Mouse (Mus musculus): ENCODE measurements around the gene Mphosph6. TPM values are rescaled to one million over a fixed set of nuclear protein-coding genes. Genes with fewer than 3 reads are reported as not detected.

Mphosph6 gene
- polyA plus RNA-seq (2012; rRNA removed) (12.7 and 21.9 TPM in 2 replicates), polyA plus RNA-seq (2014; fragmentation: Nextera tagmentation; extraction: Ambion mirVana) (34.4 and 37.5 TPM in 2 replicates)

- no peaks in the 10 kb centered on the region for H3K9me3 ChIP-seq (ENCODE audit: control insufficient read depth, low read length)
- WGBS (ENCODE audit: insufficient replicate concordance): under 1% methylated on average over 65 of the region's 65 CpGs
- no peak for TF ChIP-seq EP300 (IDR thresholded peaks at IDR 0.05; ENCODE audit: low read depth)
- TF ChIP-seq CTCF (IDR thresholded peaks at IDR 0.05; ENCODE audit: low read depth): peak; percentile 45; the same call in 1 of the 2 replicates
- H3K9ac ChIP-seq (replicated peaks): peak within 1 kb of the TSS; percentile 78
- peaks cover 14% of the 10 kb centered on the region for H3K36me3 ChIP-seq (replicated peaks; ENCODE audit: control insufficient read depth, insufficient read depth, low read depth)
- peak; percentile 97 for DNase-seq (ENCODE audit: low read depth in 3 of 3, low spot score in 3 of 3)
- H3K4me2 ChIP-seq (ENCODE audit: low read depth): peak within 1 kb of the TSS; percentile 78
- ATAC-seq (ENCODE audit: insufficient read depth): peak; percentile 94
- no peaks in the 10 kb centered on the region for H3K27me3 ChIP-seq (ENCODE audit: control insufficient read depth, insufficient read depth, low read length)
- H3K4me3 ChIP-seq (ENCODE audit: insufficient read depth in 1 of 2, low read depth in 2 of 2, low read length in 2 of 2): peak within 1 kb of the TSS; percentile 68 to 93
- peak within 1 kb of the TSS; percentile 52 for H3K27ac ChIP-seq
- peaks cover 10 to 23% of the 10 kb centered on the region in 2 experiments for H3K4me1 ChIP-seq (replicated peaks; ENCODE audit: control insufficient read depth in 2 of 2, insufficient read depth in 2 of 2, low read length in 1 of 2)
Observed at GRCm38 (mm10) chr8:117801443-117802298, at the start of gene Mphosph6. TSS of gene Mphosph6 (minus strand) at chr8:117801943.

GRCm38 (mm10) chr8:117850420-117850819, 48.7 kb upstream of the Mphosph6 start:
- peak overlapping the region; percentile 42 for H3K4me2 ChIP-seq (ENCODE audit: low read depth)

GRCm38 (mm10) chr8:117847865-117848264, 46.1 kb upstream of the Mphosph6 start:
- H3K9ac ChIP-seq (replicated peaks): no peak overlapping the region
- 64% methylated on average over 6 of the region's 6 CpGs for WGBS (ENCODE audit: insufficient replicate concordance)
- no peak overlapping the region for H3K4me2 ChIP-seq (ENCODE audit: low read depth)
- H3K4me3 ChIP-seq (ENCODE audit: insufficient read depth in 1 of 2, low read depth in 2 of 2, low read length in 2 of 2): no peak overlapping the region
- peaks cover 2% of the 10 kb centered on the region for H3K9me3 ChIP-seq (ENCODE audit: control insufficient read depth, low read length)
- ATAC-seq (ENCODE audit: insufficient read depth): no peak
- no peak for TF ChIP-seq CTCF (IDR thresholded peaks at IDR 0.05; ENCODE audit: low read depth)
- TF ChIP-seq EP300 (IDR thresholded peaks at IDR 0.05; ENCODE audit: low read depth): no peak
- no peaks in the 10 kb centered on the region for H3K36me3 ChIP-seq (replicated peaks; ENCODE audit: control insufficient read depth, insufficient read depth, low read depth)
- no peaks in the 10 kb centered on the region for H3K27me3 ChIP-seq (ENCODE audit: control insufficient read depth, insufficient read depth, low read length)
- DNase-seq (ENCODE audit: low read depth in 3 of 3, low spot score in 3 of 3): no peak
- no peak overlapping the region for H3K27ac ChIP-seq
- peaks cover 2 to 7% of the 10 kb centered on the region in 2 experiments; a peak in 3 of 4 replicates for H3K4me1 ChIP-seq (replicated peaks; ENCODE audit: control insufficient read depth in 2 of 2, insufficient read depth in 2 of 2, low read length in 1 of 2)

More at GRCm38 (mm10) chr8:117850420-117850819, 48.7 kb upstream of the Mphosph6 start:
- no peak for TF ChIP-seq CTCF (IDR thresholded peaks at IDR 0.05; ENCODE audit: low read depth)
- TF ChIP-seq EP300 (IDR thresholded peaks at IDR 0.05; ENCODE audit: low read depth): peak; percentile 60
- WGBS (ENCODE audit: insufficient replicate concordance): 26% methylated on average over 10 of the region's 10 CpGs
- ATAC-seq (ENCODE audit: insufficient read depth) (peak; percentile 47; the same call in 1 of the 2 replicates), DNase-seq (ENCODE audit: low read depth in 3 of 3, low spot score in 3 of 3) (peak in 1 of 3 experiments; percentile 32)
- H3K4me3 ChIP-seq (ENCODE audit: insufficient read depth in 1 of 2, low read depth in 2 of 2, low read length in 2 of 2): no peak overlapping the region
- no peaks in the 10 kb centered on the region for H3K9me3 ChIP-seq (ENCODE audit: control insufficient read depth, low read length)
- no peaks in the 10 kb centered on the region for H3K27me3 ChIP-seq (ENCODE audit: control insufficient read depth, insufficient read depth, low read length)
- H3K36me3 ChIP-seq (replicated peaks; ENCODE audit: control insufficient read depth, insufficient read depth, low read depth): no peaks in the 10 kb centered on the region
- H3K4me1 ChIP-seq (replicated peaks; ENCODE audit: control insufficient read depth in 2 of 2, insufficient read depth in 2 of 2, low read length in 1 of 2): peaks cover 2 to 24% of the 10 kb centered on the region in 2 experiments; a peak in 3 of 4 replicates
- H3K9ac ChIP-seq (replicated peaks): no peak overlapping the region
- H3K27ac ChIP-seq: no peak overlapping the region

GRCm38 (mm10) chr8:117843694-117844093, 42.0 kb upstream of the Mphosph6 start:
- Histone ChIP-seq H3K9ac (replicated peaks) (no peak overlapping the region), H3K27ac (no peak overlapping the region), H3K27me3 (ENCODE audit: control insufficient read depth, insufficient read depth, low read length) (no peaks in the 10 kb centered on the region), H3K36me3 (replicated peaks; ENCODE audit: control insufficient read depth, insufficient read depth, low read depth) (no peaks in the 10 kb centered on the region), H3K4me1 (replicated peaks; ENCODE audit: control insufficient read depth in 2 of 2, insufficient read depth in 2 of 2, low read length in 1 of 2) (no peaks in the 10 kb centered on the region), H3K4me2 (ENCODE audit: low read depth) (no peak overlapping the region), H3K9me3 (ENCODE audit: control insufficient read depth, low read length) (peaks cover 2% of the 10 kb centered on the region), H3K4me3 (ENCODE audit: insufficient read depth in 1 of 2, low read depth in 2 of 2, low read length in 2 of 2) (no peak overlapping the region)
- 69% methylated on average over 8 of the region's 8 CpGs for WGBS (ENCODE audit: insufficient replicate concordance)
- TF ChIP-seq CTCF (IDR thresholded peaks at IDR 0.05; ENCODE audit: low read depth): peak; percentile 59
- TF ChIP-seq EP300 (IDR thresholded peaks at IDR 0.05; ENCODE audit: low read depth): no peak
- DNase-seq (ENCODE audit: low read depth in 3 of 3, low spot score in 3 of 3) (no peak), ATAC-seq (ENCODE audit: insufficient read depth) (no peak)

GRCm38 (mm10) chr8:117813524-117813923, 11.8 kb upstream of the Mphosph6 start:
- no peak overlapping the region for H3K27ac ChIP-seq
- TF ChIP-seq EP300 (IDR thresholded peaks at IDR 0.05; ENCODE audit: low read depth): no peak
- no peak for TF ChIP-seq CTCF (IDR thresholded peaks at IDR 0.05; ENCODE audit: low read depth)
- no peaks in the 10 kb centered on the region for H3K9me3 ChIP-seq (ENCODE audit: control insufficient read depth, low read length)
- H3K27me3 ChIP-seq (ENCODE audit: control insufficient read depth, insufficient read depth, low read length): no peaks in the 10 kb centered on the region
- DNase-seq (ENCODE audit: low read depth in 3 of 3, low spot score in 3 of 3) (no peak), ATAC-seq (ENCODE audit: insufficient read depth) (no peak)
- no peaks in the 10 kb centered on the region for H3K36me3 ChIP-seq (replicated peaks; ENCODE audit: control insufficient read depth, insufficient read depth, low read depth)
- no peak overlapping the region for H3K4me2 ChIP-seq (ENCODE audit: low read depth)
- 45% methylated on average over 4 of the region's 4 CpGs for WGBS (ENCODE audit: insufficient replicate concordance)
- H3K9ac ChIP-seq (replicated peaks): no peak overlapping the region
- no peaks in the 10 kb centered on the region for H3K4me1 ChIP-seq (replicated peaks; ENCODE audit: control insufficient read depth in 2 of 2, insufficient read depth in 2 of 2, low read length in 1 of 2)
- no peak overlapping the region for H3K4me3 ChIP-seq (ENCODE audit: insufficient read depth in 1 of 2, low read depth in 2 of 2, low read length in 2 of 2)

Data from liver, embryonic 14.5 days (tissue).